Mouse (Mus musculus): ENCODE data around the gene Tlk1. TPM values are rescaled to one million over a fixed set of nuclear protein-coding genes. Genes with fewer than 3 reads are reported as not detected.

Tlk1 gene
- 37.4 and 39.5 TPM in 2 replicates for polyA plus RNA-seq (2015; fragmentation: Nextera tagmentation; extraction: Ambion mirVana)

GRCm38 (mm10) chr2:70825371-70826051, at the start of gene Tlk1:
Gene Tlk1 (minus strand): TSS chr2:70825728.

Other genes starting within 250 kb of the Tlk1 start
- gene Gorasp2, start 164.2 kb downstream of the Tlk1 start, polyA plus RNA-seq (2015; fragmentation: Nextera tagmentation; extraction: Ambion mirVana): 54.5 and 59.7 TPM in 2 replicates
- 2.3 and 2.8 TPM in 2 replicates for gene Gm26558, start 163.6 kb downstream of the Tlk1 start, polyA plus RNA-seq (2015; fragmentation: Nextera tagmentation; extraction: Ambion mirVana)
- 16.4 and 17.4 TPM in 2 replicates for gene Dcaf17, start 229.6 kb upstream of the Tlk1 start, polyA plus RNA-seq (2015; fragmentation: Nextera tagmentation; extraction: Ambion mirVana)
- gene Mettl8, start 229.9 kb upstream of the Tlk1 start, polyA plus RNA-seq (2015; fragmentation: Nextera tagmentation; extraction: Ambion mirVana): 11.0 and 12.2 TPM in 2 replicates

All from spleen, postnatal 0 days (tissue).